Mouse (Mus musculus): ENCODE measurements at regions not wholly inside any gene's neighbourhood (a gene's known extent, or its start where the extent isn't known, plus 50 kb on each side); places are given as distances from the start of the nearest gene placed in this dataset.
A peak's percentile ranks its signal among the peaks of the same experiment; 100 is the strongest.

DNA sequence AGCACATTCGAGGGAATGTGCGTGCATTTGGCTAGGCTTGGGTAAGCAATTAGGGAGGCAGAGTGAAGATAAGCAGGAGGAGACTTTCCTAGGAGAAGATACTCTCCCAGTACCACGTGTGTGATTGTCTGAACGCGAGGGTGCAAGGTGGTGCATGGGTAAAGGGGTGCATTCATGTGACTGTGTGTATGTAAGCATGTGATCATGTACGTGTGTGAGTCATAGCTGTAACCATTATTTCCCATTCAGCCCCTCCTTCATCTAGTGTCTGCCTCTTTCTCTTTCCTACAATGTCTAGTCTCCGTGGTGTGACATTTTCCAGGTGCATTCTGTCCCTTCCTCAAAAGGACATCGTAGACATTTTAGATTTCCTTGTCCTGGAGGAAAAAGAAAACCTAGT is 273.8 kb downstream of the Hivep2 start:
- Histone ChIP-seq H3K27me3 (ENCODE audit: control insufficient read depth, insufficient read depth, low read length) (no peaks in the 10 kb centered on the region), H3K4me3 (ENCODE audit: low read length) (no peak overlapping the region), H3K4me1 (ENCODE audit: control insufficient read depth, insufficient read depth, low read length) (no peaks in the 10 kb centered on the region), H3K9ac (ENCODE audit: low read depth, low read length) (no peak overlapping the region), H3K9me3 (ENCODE audit: control insufficient read depth, low read length) (no peaks in the 10 kb centered on the region), H3K36me3 (ENCODE audit: control insufficient read depth, insufficient read depth, low read length) (no peaks in the 10 kb centered on the region), H3K27ac (ENCODE audit: low read depth, low read length) (no peak overlapping the region), H3K4me2 (replicated peaks; ENCODE audit: low read depth, low read length) (no peak overlapping the region)
- no peak for ATAC-seq (ENCODE audit: low FRiP score, low TSS enrichment)
- 87% methylated on average over 8 of the region's 8 CpGs for WGBS

DNA sequence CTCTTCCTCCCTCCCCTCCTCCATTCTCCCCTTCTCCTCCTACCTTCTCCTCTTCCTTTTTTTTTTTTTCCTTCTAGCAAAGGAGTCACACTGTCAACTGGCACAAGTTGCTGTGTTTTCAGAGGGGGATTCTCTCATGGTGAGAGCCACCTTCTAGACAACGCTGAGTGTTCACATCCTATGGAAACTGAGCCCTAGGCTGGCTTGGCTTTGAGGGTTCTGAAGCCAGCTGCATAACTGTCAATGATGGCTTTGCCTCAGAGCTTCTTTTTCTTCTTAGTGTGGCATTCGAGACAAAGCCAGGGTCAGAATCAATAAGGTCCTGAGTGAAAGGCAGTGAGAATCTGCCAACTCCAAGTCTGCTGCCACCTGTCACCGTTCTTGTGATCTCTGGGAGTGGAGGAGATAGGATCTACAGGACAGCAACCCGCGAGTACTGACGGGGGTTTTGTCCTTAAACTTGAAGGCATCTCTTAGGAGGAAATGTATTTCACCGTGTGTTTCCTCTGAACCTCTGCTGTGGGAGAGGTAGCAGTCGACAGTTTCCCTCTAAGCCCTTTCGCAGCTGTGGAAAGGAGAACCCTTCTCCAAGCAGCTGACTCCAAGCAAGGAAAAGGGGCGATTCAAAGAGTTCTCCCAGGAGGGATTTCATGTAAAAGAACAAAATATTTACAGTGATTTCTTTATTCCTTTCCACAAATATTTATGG is 269.2 kb downstream of the Hivep2 start:
- H3K36me3 ChIP-seq (ENCODE audit: control insufficient read depth, insufficient read depth, low read length) = no peaks in the 10 kb centered on the region
- H3K9me3 ChIP-seq (ENCODE audit: control insufficient read depth, low read length) = no peaks in the 10 kb centered on the region
- H3K4me3 ChIP-seq (ENCODE audit: low read length) = no peak overlapping the region
- H3K4me1 ChIP-seq (ENCODE audit: control insufficient read depth, insufficient read depth, low read length) = no peaks in the 10 kb centered on the region
- ATAC-seq (ENCODE audit: low FRiP score, low TSS enrichment) = no peak
- 62% methylated on average over 10 of the region's 10 CpGs for WGBS
- H3K9ac ChIP-seq (ENCODE audit: low read depth, low read length) = no peak overlapping the region
- H3K27me3 ChIP-seq (ENCODE audit: control insufficient read depth, insufficient read depth, low read length) = no peaks in the 10 kb centered on the region
- no peak overlapping the region for H3K4me2 ChIP-seq (replicated peaks; ENCODE audit: low read depth, low read length)
- H3K27ac ChIP-seq (ENCODE audit: low read depth, low read length) = no peak overlapping the region

DNA sequence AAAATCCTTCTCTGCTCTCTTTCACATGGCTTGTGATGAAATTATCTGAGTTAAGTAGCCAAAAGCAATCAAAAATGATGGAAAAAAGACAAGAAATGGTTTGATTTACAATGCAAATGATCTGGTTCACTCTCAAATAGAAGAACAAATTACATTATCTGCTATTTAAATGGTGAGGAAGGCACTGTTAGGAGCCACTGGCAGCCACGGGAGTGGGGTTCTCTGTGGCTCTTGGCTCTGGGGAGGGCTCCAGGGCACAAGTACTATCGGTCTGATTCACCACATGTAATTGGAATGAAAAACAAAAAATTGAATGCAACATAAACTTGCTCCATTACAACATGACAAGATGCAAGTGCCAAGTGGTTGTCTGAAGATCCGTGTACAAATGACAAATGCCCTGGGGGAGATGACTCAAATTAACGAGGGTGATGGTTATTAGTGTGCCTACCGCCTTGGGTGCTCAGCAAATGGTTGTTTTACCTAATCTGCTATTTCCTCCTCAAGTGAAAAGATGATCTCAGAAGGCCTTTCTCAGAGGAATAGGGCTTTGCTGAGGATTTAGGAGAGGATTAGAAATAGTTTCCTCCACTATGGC is 268.2 kb downstream of the Hivep2 start:
- 63% methylated on average over 5 of the region's 5 CpGs for WGBS
- Histone ChIP-seq H3K27ac (ENCODE audit: low read depth, low read length) (no peak overlapping the region), H3K4me2 (replicated peaks; ENCODE audit: low read depth, low read length) (no peak overlapping the region), H3K4me3 (ENCODE audit: low read length) (no peak overlapping the region), H3K9ac (ENCODE audit: low read depth, low read length) (no peak overlapping the region), H3K27me3 (ENCODE audit: control insufficient read depth, insufficient read depth, low read length) (no peaks in the 10 kb centered on the region), H3K9me3 (ENCODE audit: control insufficient read depth, low read length) (no peaks in the 10 kb centered on the region), H3K4me1 (ENCODE audit: control insufficient read depth, insufficient read depth, low read length) (0 out of 2 replicates have a peak, but pooled peaks cover 5% of the 10 kb centered on the region), H3K36me3 (ENCODE audit: control insufficient read depth, insufficient read depth, low read length) (no peaks in the 10 kb centered on the region)
- ATAC-seq (ENCODE audit: low FRiP score, low TSS enrichment) = no peak

DNA sequence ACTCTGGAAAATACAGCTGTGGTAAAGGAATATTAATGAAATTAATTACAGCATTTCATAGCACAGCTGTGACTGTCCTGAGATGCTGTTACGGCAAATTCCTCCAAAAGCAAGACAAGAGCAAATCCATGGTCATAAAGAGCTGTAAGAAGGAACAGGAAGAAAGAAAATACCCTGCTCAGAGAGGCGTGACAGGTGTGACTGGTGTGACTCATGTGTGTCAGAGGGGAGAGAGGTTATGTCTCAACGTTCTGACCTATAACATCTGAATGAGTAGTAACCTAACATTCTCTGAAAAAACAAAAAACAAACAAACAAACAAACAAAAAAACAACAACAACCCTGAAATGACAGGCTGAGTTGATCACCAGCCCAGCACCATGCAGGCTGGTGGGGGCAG is 267.5 kb downstream of the Hivep2 start:
- Histone ChIP-seq H3K4me3 (ENCODE audit: low read length) (no peak overlapping the region), H3K9me3 (ENCODE audit: control insufficient read depth, low read length) (no peaks in the 10 kb centered on the region), H3K36me3 (ENCODE audit: control insufficient read depth, insufficient read depth, low read length) (no peaks in the 10 kb centered on the region), H3K27me3 (ENCODE audit: control insufficient read depth, insufficient read depth, low read length) (no peaks in the 10 kb centered on the region), H3K27ac (ENCODE audit: low read depth, low read length) (no peak overlapping the region), H3K4me1 (ENCODE audit: control insufficient read depth, insufficient read depth, low read length) (0 out of 2 replicates have a peak, but pooled peaks cover 5% of the 10 kb centered on the region), H3K4me2 (replicated peaks; ENCODE audit: low read depth, low read length) (no peak overlapping the region), H3K9ac (ENCODE audit: low read depth, low read length) (no peak overlapping the region)
- 32% methylated on average over 3 of the region's 3 CpGs for WGBS
- peak; percentile 46; the same call in 1 of the 2 replicates for ATAC-seq (ENCODE audit: low FRiP score, low TSS enrichment)

DNA sequence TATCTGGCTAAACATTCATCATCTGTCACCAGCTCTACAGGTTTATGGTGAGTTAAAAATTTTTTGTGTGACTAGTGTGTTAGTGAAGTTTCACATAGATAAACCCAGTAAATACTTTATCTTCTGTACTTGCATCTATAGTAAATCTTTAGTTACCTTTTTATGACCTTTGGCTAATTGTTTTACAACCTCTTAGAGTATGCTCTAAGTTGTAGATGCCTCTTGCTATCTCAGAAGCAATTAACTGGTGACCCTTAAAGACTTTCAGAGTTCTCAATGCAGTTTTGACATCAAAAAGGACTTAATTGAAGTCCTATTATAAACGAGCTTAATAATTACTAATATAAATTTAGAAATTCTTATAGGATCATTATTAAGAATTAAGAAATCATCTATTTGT is 265.6 kb downstream of the Hivep2 start:
- 0 out of 2 replicates have a peak, but pooled peaks cover 5% of the 10 kb centered on the region for H3K4me1 ChIP-seq (ENCODE audit: control insufficient read depth, insufficient read depth, low read length)
- H3K9me3 ChIP-seq (ENCODE audit: control insufficient read depth, low read length) = no peaks in the 10 kb centered on the region
- no peak overlapping the region for H3K4me2 ChIP-seq (replicated peaks; ENCODE audit: low read depth, low read length)
- 49% methylated on average over 1 of the region's 1 CpGs for WGBS
- no peak for ATAC-seq (ENCODE audit: low FRiP score, low TSS enrichment)
- no peak overlapping the region for H3K9ac ChIP-seq (ENCODE audit: low read depth, low read length)
- H3K27me3 ChIP-seq (ENCODE audit: control insufficient read depth, insufficient read depth, low read length) = no peaks in the 10 kb centered on the region
- H3K27ac ChIP-seq (ENCODE audit: low read depth, low read length) = no peak overlapping the region
- H3K4me3 ChIP-seq (ENCODE audit: low read length) = no peak overlapping the region
- H3K36me3 ChIP-seq (ENCODE audit: control insufficient read depth, insufficient read depth, low read length) = no peaks in the 10 kb centered on the region

DNA sequence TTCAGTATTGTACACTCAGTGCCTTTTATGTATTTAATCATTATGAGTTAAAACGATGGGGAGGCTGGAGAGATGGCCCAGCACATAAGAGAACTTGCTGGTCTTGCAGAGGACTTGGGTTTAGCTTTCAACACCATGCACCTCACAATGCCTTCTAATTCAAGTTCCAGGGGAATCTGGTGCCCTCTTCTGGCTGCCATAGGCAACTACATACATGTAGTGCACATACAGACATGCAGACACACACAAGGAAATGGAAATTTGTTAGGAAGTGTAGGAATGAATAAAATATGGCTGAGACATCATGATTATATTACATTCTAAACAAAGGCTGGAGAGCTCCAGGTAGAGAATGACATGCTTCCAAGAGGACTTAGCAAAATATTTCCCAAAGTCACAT is 251.4 kb downstream of the Hivep2 start:
- H3K4me3 ChIP-seq (ENCODE audit: low read length) = no peak overlapping the region
- H3K36me3 ChIP-seq (ENCODE audit: control insufficient read depth, insufficient read depth, low read length) = no peaks in the 10 kb centered on the region
- peaks cover 9% of the 10 kb centered on the region; the same call in 1 of the 2 replicates for H3K9me3 ChIP-seq (ENCODE audit: control insufficient read depth, low read length)
- H3K4me1 ChIP-seq (ENCODE audit: control insufficient read depth, insufficient read depth, low read length) = no peaks in the 10 kb centered on the region
- WGBS = 91% methylated on average over 1 of the region's 1 CpGs
- H3K27me3 ChIP-seq (ENCODE audit: control insufficient read depth, insufficient read depth, low read length) = no peaks in the 10 kb centered on the region
- H3K4me2 ChIP-seq (replicated peaks; ENCODE audit: low read depth, low read length) = no peak overlapping the region
- no peak overlapping the region for H3K27ac ChIP-seq (ENCODE audit: low read depth, low read length)
- no peak for ATAC-seq (ENCODE audit: low FRiP score, low TSS enrichment)
- H3K9ac ChIP-seq (ENCODE audit: low read depth, low read length) = no peak overlapping the region

DNA sequence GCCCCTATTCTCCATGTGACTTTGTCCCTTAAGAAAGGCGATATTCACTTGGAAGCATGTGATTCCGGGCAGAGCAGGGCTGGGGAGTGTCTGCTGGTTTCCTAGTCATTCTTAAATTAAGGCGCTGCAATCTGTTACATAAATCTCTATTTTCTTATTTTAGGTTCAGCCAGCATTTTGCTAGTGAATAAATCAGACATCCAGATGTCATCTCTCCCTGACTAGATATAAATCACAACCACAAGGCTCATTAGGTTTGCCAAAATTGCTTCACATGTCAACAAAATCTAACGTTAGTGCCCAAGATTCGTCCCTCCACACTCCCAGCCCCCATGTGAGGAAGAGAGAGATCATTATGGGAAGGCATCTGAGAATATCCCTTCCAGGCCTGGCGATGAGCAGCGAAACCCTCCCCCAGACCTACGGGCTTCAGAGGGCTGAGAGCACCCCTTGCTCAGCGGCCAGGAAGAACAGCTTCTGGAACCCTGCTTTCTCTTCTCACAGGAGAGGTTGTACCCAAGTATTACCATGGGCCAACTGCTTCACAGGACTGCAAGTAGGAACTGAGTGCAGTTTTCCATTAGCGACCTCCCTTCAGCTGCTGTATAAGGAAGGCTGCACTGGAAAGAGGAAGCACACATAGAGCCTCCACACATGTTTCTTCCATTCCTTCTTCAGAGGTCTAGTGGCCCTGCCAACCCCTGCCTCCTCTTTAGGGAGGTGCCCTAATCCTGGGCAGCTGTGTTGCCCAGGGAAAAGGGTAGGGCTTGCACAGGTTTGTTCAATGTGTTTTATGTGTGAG is 250.5 kb downstream of the Hivep2 start:
- Histone ChIP-seq H3K9me3 (ENCODE audit: control insufficient read depth, low read length) (peaks cover 9% of the 10 kb centered on the region; the same call in 1 of the 2 replicates), H3K4me3 (ENCODE audit: low read length) (no peak overlapping the region), H3K9ac (ENCODE audit: low read depth, low read length) (no peak overlapping the region), H3K4me1 (ENCODE audit: control insufficient read depth, insufficient read depth, low read length) (no peaks in the 10 kb centered on the region), H3K27ac (ENCODE audit: low read depth, low read length) (no peak overlapping the region), H3K36me3 (ENCODE audit: control insufficient read depth, insufficient read depth, low read length) (no peaks in the 10 kb centered on the region), H3K4me2 (replicated peaks; ENCODE audit: low read depth, low read length) (no peak overlapping the region), H3K27me3 (ENCODE audit: control insufficient read depth, insufficient read depth, low read length) (no peaks in the 10 kb centered on the region)
- 39% methylated on average over 10 of the region's 10 CpGs for WGBS
- peak; percentile 73 for ATAC-seq (ENCODE audit: low FRiP score, low TSS enrichment)

DNA sequence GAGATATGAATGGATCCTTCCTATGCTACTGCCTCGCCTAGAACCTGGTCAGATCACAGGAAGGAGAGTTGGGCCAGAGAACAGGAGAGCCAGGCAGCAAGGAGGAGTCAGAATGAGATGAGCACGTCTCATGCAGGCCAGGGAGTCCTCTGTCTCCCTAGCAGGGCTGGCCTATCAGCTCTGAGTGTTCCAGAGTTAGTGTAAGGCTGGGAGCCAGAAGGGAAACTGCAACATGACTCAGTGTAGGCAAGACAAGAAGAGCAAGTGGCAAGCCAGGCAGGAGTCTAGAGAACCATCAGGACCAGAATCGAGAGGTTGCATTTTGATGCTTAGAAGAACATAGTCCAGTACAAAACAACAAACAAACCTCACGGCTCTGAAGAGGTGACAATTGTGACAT is 249.6 kb downstream of the Hivep2 start:
- Histone ChIP-seq H3K9me3 (ENCODE audit: control insufficient read depth, low read length) (peaks cover 9% of the 10 kb centered on the region; the same call in 1 of the 2 replicates), H3K4me1 (ENCODE audit: control insufficient read depth, insufficient read depth, low read length) (no peaks in the 10 kb centered on the region), H3K4me3 (ENCODE audit: low read length) (no peak overlapping the region), H3K27me3 (ENCODE audit: control insufficient read depth, insufficient read depth, low read length) (no peaks in the 10 kb centered on the region), H3K9ac (ENCODE audit: low read depth, low read length) (no peak overlapping the region), H3K36me3 (ENCODE audit: control insufficient read depth, insufficient read depth, low read length) (no peaks in the 10 kb centered on the region), H3K4me2 (replicated peaks; ENCODE audit: low read depth, low read length) (no peak overlapping the region), H3K27ac (ENCODE audit: low read depth, low read length) (no peak overlapping the region)
- ATAC-seq (ENCODE audit: low FRiP score, low TSS enrichment) = no peak
- WGBS = 83% methylated on average over 4 of the region's 4 CpGs

DNA sequence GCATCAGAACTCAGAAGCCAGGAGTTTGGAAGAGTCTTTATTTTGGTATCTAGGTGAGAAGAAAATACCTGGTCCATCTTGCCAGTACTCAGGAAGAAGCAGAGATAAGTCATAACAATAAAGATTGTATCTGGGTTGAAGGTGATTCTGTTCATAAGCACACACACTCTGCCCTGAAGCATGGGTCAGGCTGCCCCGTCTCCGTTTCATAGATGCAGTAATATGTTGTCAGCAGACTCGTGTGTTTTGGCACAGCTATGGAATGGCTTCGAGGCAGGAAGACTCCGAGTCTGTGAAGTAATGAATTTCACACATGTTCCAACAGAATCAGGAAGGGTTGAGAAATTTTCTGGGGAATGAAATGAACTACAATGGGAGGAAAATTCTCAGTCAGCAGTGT is 247.7 kb downstream of the Hivep2 start:
- no peak overlapping the region for H3K4me3 ChIP-seq (ENCODE audit: low read length)
- ATAC-seq (ENCODE audit: low FRiP score, low TSS enrichment) = no peak
- WGBS = 84% methylated on average over 5 of the region's 5 CpGs

More for the DNA sequence above, 247.7 kb downstream of the Hivep2 start:
- Histone ChIP-seq H3K27ac (ENCODE audit: low read depth, low read length) (no peak overlapping the region), H3K9me3 (ENCODE audit: control insufficient read depth, low read length) (peaks cover 9% of the 10 kb centered on the region; the same call in 1 of the 2 replicates), H3K4me2 (replicated peaks; ENCODE audit: low read depth, low read length) (no peak overlapping the region), H3K27me3 (ENCODE audit: control insufficient read depth, insufficient read depth, low read length) (no peaks in the 10 kb centered on the region), H3K4me1 (ENCODE audit: control insufficient read depth, insufficient read depth, low read length) (no peaks in the 10 kb centered on the region), H3K9ac (ENCODE audit: low read depth, low read length) (no peak overlapping the region), H3K36me3 (ENCODE audit: control insufficient read depth, insufficient read depth, low read length) (no peaks in the 10 kb centered on the region)
